Mouse (Mus musculus) thymus, postnatal 4 days (tissue): ENCODE results near the gene Epb42.
"Not testable (repeated sequence)": the region's sequence is repeated elsewhere in the genome, so short reads cannot be mapped to it uniquely, and the experiment has no call there.

ENCODE experiments used
- DNase-seq: peaks from one replicate; pipeline ENCODE4 v3.0.0; 2021

Gene Epb42

DNA sequence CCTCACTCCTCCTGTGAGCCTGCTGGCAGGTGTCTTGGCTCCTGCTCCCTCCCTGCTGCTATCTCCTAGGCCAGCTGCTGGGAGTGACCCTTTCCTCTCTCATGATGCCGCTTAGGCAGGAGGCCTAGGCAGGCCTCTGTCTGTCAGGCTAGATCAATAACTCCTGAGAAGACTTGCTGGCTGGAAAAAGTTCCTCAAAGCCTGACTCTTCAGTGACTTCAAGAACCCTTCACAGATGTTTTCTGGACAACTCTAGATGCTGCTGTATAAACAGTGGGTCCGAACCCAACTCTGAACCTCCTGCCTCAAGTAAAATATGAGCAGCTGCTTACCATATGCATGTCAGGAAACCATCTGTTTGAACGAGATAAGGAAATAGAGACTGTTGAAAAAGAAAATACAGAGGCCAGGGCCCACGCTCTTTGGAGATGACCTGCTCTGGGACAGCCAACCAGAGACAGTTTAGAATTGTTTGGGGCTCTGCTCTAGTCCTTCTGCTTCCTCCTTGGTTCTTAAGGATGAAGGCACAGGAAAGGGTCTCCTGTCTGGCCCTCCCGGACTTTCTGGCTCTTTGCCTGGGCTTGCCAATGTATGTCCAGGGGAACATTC lies at the start of gene Epb42:
Gene Epb42, minus strand, starts transcription at position 340 of the 609 bp plus-strand sequence.
- no peak for DNase-seq

- DNase-seq, result no peak
Measured at GRCm38 (mm10) chr2:121085480-121086185, 48.8 kb upstream of the Epb42 start, which contains the start of gene Tgm5. TSS of gene Tgm5 (minus strand) at chr2:121085841.

- no peak for DNase-seq
Measured at GRCm38 (mm10) chr2:121082626-121083025, 45.8 kb upstream of the Epb42 start.

GRCm38 (mm10) chr2:121074747-121075146 lies 37.9 kb upstream of the Epb42 start:
- no peak for DNase-seq

GRCm38 (mm10) chr2:121071871-121072270 lies 35.0 kb upstream of the Epb42 start:
- no peak for DNase-seq

GRCm38 (mm10) chr2:121069506-121069905 lies 32.6 kb upstream of the Epb42 start:
- no peak for DNase-seq

DNA sequence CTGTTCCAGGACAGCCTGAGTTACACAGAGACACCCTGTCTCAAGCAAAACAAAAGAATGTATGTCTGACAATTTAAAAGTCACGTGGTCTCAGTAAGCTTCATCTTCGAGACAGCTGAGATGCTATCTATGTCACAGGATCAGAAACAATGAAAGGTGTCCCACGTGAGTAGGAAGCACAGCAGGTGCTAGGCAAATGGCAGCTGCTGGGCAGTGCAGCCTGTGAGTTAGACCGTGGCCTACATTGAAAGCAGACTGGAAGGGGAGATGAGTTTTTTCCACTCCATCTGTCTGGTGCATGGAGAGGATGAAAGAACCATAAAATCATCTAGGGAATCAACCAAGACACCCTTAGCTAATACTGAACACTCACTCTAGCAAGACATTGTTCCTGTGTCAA lies 30.2 kb upstream of the Epb42 start:
- DNase-seq, result peak; percentile 54

- DNase-seq, result no peak
Measured at GRCm38 (mm10) chr2:121061315-121061714, 24.4 kb upstream of the Epb42 start.

- DNase-seq, result no peak
Measured at GRCm38 (mm10) chr2:121057997-121058396, 21.1 kb upstream of the Epb42 start.

DNA sequence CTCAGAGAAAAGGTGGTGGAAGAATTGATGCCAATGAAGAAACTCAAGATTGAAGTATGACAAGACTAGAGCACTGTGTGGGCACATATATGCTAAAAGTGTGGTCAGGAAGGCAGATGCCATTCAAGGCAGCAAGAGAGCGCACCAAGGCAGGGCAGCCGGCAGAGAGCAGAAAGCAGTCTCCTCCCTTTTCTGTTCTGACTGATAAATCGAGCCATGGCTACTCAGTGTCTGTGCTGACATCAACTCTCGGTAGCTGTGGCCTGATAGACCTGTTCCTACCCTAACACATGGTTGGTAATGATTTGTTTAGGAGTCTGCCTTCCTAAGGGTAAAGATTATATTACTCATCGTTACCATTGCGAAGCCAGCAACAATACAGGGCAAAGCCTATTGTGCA lies 19.0 kb upstream of the Epb42 start:
- DNase-seq, result no peak

GRCm38 (mm10) chr2:121054060-121054459 lies 17.2 kb upstream of the Epb42 start:
- DNase-seq, result no peak

DNA sequence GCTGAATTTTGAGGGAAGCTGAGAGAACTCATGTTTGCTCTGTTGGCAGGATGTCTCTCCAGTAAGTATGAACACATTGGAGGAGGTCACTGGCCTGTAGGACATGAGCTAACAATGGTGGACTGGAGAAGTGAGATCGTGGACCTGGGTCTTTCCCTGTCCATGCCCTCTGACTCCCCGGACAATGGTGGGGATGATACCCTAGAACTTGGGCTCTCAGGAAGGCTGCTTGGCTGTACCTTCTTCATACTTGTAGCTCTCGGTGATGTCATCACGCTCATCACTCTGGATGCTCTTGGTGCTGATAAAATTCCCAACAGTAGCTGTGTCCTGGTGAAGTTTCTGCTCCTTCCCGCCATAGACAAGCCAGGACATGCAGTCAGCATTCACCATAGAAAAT lies 15.3 kb upstream of the Epb42 start:
- no peak for DNase-seq

DNA sequence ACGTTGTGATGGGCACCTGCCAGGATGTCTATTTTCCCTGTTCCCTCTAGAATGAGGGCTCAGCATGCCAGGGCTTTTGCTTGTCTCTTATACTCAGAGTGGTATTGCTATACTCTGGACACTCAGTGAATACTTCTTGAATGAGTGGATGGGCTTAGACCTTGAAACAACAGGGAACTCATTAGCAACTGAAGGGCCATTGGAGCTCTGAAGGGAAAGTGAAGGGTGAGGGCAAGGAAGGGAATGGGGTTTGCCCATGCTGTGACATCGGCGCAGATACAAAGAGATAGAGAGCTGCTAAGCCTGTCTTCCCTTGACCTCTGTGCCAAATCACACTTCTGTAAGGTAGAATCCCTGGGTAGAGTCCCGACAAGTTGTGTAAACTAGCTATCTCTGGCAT lies 8.8 kb upstream of the Epb42 start:
- DNase-seq, result no peak

DNA sequence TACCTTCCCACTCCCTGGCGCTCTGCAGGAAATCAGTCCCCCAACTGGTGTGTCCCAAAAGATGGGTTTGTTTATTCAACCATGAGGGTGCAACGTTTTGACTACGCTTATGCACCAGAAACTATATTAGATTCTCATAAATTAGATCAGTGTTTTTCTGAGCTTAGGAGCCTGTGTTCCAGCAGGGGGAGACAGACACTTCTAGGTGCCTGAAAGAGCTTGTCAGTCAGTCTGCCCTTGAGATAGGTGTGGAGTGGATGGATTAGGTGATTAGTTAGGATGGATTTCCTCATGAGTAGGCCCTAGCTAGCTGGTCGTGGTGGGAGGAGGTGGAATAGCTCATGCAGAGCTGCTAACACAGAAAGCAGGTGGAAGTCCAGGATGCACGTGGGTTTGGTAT lies 4.2 kb upstream of the Epb42 start:
- DNase-seq, result peak; percentile 59

- no peak for DNase-seq
Measured at GRCm38 (mm10) chr2:121039382-121039781, 2.5 kb upstream of the Epb42 start.

GRCm38 (mm10) chr2:121038851-121039250 lies 2.0 kb upstream of the Epb42 start:
- not testable (repeated sequence) for DNase-seq

DNA sequence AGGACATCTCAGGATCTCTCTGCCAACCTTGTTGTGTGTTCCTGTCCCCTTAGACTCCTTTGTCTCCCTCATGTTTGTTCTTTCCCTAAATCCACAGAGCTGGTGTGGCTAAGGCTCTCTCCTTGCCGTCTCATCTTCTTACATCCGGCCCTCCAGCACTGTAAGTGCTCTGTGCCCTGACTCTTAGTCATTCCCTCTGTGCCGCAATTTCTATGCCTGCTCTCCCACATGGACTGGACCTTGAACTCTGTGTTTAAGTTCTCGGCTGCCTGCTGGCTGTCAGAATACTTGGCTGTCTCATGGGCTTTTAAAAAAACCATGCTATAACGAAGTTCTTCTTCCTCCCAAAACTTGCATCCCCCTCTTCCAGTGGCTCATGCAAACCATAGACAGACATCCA lies 14.0 kb downstream of the Epb42 start:
- no peak for DNase-seq

- DNase-seq, result no peak
Measured at GRCm38 (mm10) chr2:121017151-121017550, 19.7 kb downstream of the Epb42 start.

DNA sequence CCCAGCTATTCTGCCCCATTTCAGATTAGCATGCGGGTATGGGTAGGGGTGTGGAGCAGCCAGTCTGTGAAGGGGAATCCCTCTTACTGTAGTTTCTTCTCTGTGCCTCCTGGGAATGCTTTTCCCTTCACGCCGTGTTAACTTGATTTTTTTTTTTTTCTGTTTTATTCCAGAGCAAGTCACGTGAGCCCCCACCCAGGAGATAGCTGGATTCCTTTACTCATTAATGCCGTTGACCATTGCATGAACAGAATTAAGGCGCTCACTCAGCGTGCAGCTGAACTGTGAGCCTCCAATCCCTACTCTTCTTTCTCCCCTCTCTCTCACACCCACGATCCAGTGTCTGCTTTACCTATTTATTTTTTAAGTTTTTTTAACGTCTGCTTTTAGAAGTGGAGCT lies 20.6 kb downstream of the Epb42 start:
- no peak for DNase-seq

DNA sequence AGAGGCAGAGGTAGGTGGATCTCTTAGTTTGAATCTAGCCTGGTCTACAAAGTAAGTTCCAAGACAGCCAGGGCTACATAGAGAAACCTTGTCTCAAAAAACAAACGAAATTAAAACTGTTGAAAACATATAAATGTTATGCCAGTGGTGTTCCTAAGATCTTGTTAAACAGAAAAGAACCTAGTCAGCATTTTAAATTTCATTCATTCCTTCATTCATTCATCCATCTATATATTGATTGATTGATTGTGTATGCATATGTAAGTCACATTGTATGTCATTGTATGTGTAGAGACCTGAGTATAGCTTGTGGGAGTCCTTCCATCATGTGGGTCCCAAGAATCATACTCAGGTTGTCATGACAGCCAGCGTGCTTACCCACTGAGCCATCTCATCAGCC lies 21.4 kb downstream of the Epb42 start:
- no peak for DNase-seq

GRCm38 (mm10) chr2:121012676-121013075 lies 24.2 kb downstream of the Epb42 start:
- DNase-seq, result no peak

GRCm38 (mm10) chr2:121009071-121009677 lies 27.7 kb downstream of the Epb42 start:
- DNase-seq, result no peak

DNA sequence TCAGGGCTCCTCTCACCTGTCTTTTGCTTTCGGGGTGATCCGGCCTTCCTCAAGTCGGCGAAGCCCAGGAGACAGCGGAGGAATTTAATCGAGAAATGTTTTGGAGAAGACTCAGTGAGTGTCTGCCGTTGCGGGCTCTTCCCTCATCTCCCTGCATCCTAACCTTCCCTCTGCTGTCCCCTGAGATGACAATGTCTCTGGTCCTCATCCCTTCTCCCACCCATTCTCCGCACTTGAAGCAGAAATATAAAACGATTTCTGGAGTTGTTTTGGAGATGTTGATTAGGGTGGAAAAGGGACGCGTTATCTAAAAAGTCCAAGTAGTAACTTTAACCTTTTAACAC lies 28.2 kb downstream of the Epb42 start:
- DNase-seq, result no peak

DNA sequence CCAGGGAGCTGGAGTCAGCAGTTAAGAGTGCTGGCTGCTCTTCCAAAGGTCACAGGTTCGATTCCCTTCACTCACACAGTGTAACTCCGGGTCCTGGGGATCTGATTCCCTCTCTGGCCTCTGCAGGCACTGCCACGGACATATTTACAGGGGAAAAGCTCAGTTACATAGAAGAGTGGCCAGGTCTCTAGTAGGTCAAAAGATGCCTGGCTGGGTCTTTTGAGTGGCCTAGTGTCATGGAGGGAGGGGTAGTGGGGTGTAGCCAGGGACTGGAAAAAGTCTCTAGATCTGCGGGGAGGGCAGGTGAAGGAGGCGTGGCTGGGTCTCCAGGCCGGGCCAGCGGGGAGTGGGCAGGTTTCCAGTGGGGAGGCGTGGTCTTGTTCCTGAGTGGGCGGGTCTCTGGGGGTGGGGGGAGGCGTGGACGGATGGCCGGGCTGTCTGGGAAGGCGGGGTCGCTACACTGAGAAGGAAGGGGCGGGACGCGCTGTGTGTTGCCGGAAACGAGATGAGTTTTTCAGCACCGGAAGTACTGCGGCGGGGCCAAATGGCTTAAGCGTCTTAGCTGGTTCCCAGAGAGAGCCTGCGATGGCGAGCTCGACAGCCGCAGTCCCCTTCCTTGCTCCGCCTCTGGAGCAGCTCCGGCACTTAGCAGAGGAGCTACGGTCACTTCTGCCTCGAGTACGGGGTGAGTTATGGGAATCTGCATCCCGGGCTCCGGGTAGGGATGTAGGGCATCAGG lies 28.8 kb downstream of the Epb42 start, which contains the start of gene Ccndbp1:
Gene Ccndbp1, plus strand, starts transcription at position 479 of the 739 bp plus-strand sequence.
- DNase-seq, result peak; percentile 91
